Mouse (Mus musculus) heart, postnatal 0 days (tissue): ENCODE data around the gene Hadha. TPM values are rescaled to one million over a fixed set of nuclear protein-coding genes. Genes with fewer than 3 reads are reported as not detected.

Source experiments
- ATAC-seq: fragments of 200-750 bp; cut with Nextera tagmentation; 2 replicates; pipeline ENCODE4 v1.8.0; 2017; ENCODE audit warnings: low read depth, moderate number of reproducible peaks, moderate library complexity; ENCODE audit not compliant: insufficient read depth
- DNase-seq: peaks from one replicate; pipeline ENCODE4 v3.0.0-alpha.2; 2016; ENCODE audit warnings: low spot score
- H3K27ac ChIP-seq: fragments of 300-500 bp; sonication (generic); 2 replicates; pipeline ENCODE4 v1.5.1; 2014; ENCODE audit warnings: low read depth, mild to moderate bottlenecking
- H3K27me3 ChIP-seq: fragments of 300-500 bp; sonication (generic); 2 replicates; pipeline ENCODE4 v1.6.1; 2014; ENCODE audit warnings: low read length, mixed read lengths; ENCODE audit not compliant: control insufficient read depth, insufficient read depth
- H3K36me3 ChIP-seq: fragments of 300-500 bp; sonication (generic); replicated peaks from 2 replicates; pipeline ENCODE4 v1.6.1; 2014; ENCODE audit warnings: low read length, mixed read lengths; ENCODE audit not compliant: control insufficient read depth, insufficient read depth
- H3K4me1 ChIP-seq: fragments of 300-500 bp; sonication (generic); 2 replicates; pipeline ENCODE4 v1.6.1; 2014; ENCODE audit warnings: antibody characterized with exemption; ENCODE audit not compliant: control insufficient read depth, insufficient read depth
- H3K4me2 ChIP-seq: fragments of 300-500 bp; sonication (generic); 2 replicates; pipeline ENCODE4 v1.6.1; 2014; ENCODE audit warnings: low read depth, mild to moderate bottlenecking, low read length, moderate library complexity
- H3K4me3 ChIP-seq: fragments of 300-500 bp; sonication (generic); 2 replicates; pipeline ENCODE4 v1.5.1; 2014; ENCODE audit warnings: low read depth, low read length
- H3K9ac ChIP-seq: fragments of 300-500 bp; sonication (generic); replicated peaks from 2 replicates; pipeline ENCODE4 v1.6.1; 2014; ENCODE audit warnings: low read depth, low read length, mixed read lengths
- H3K9me3 ChIP-seq: fragments of 300-500 bp; sonication (generic); replicated peaks from 2 replicates; pipeline ENCODE4 v1.6.1; 2016; ENCODE audit warnings: low read length; ENCODE audit not compliant: control insufficient read depth
- CTCF ChIP-seq: IDR thresholded peaks from 2 replicates; pipeline ENCODE4 v1.5.1; 2016; ENCODE audit warnings: antibody characterized with exemption, control low read depth, low read depth
- EP300 ChIP-seq: IDR thresholded peaks from 2 replicates; pipeline ENCODE4 v1.6.1; 2016; ENCODE audit warnings: antibody characterized with exemption, low read depth
- WGBS: fragments of 180-500 bp; shearing (Covaris S2); extraction: QIAGEN DNeasy Blood & Tissue Kit; methylation state at CpG from one replicate; pipeline ENCODE4 v1.1.7; 2014; 5-methylcytosine and 5-hydroxymethylcytosine counted together
- polyA plus RNA-seq: library from polyadenylated mRNA; unstranded; fragments of >200 nt; fragmentation: Nextera tagmentation; extraction: Ambion mirVana; gene quantifications from 2 replicates; pipeline ENCODE4 v1.2.1, GENCODE M21; 2015
- total RNA-seq: library from RNA; depleted of rRNA; stranded (reverse); fragments of >200 nt; gene quantifications from 2 replicates; pipeline ENCODE4 v1.2.3, GENCODE M21; 2014; ENCODE audit warnings: low replicate concordance

Gene Hadha
- total and polyA plus RNA-seq, 2 experiments from 2014 or later = 497 to 722 TPM

- Histone ChIP-seq H3K4me3 (no peak overlapping the region), H3K9me3 (no peaks in the 10 kb centered on the region), H3K36me3 (no peaks in the 10 kb centered on the region), H3K27me3 (no peaks in the 10 kb centered on the region), H3K9ac (no peak overlapping the region), H3K4me1 (no peaks in the 10 kb centered on the region), H3K4me2 (no peak overlapping the region), H3K27ac (no peak overlapping the region)
- ATAC-seq (no peak), DNase-seq (no peak)
- WGBS = 91% methylated on average over 1 of the region's 1 CpGs
- TF ChIP-seq EP300 (no peak), CTCF (no peak)
These were observed 56.7 kb downstream of the Hadha start for GRCm38 (mm10) chr5:30098260-30098659.

- ATAC-seq (no peak), DNase-seq (no peak)
- H3K36me3 ChIP-seq = no peaks in the 10 kb centered on the region
- 64% methylated on average over 6 of the region's 6 CpGs for WGBS
- no peak overlapping the region for H3K4me3 ChIP-seq
- H3K9me3 ChIP-seq = no peaks in the 10 kb centered on the region
- no peak overlapping the region for H3K9ac ChIP-seq
- no peak overlapping the region for H3K4me2 ChIP-seq
- TF ChIP-seq EP300 (no peak), CTCF (no peak)
- no peak overlapping the region for H3K27ac ChIP-seq
- no peaks in the 10 kb centered on the region for H3K27me3 ChIP-seq
- no peaks in the 10 kb centered on the region for H3K4me1 ChIP-seq
These were observed 59.2 kb downstream of the Hadha start for GRCm38 (mm10) chr5:30095731-30096130.

GRCm38 (mm10) chr5:30094399-30094798 is 60.6 kb downstream of the Hadha start:
- H3K4me2 ChIP-seq = no peak overlapping the region
- no peaks in the 10 kb centered on the region for H3K4me1 ChIP-seq
- no peak for TF ChIP-seq CTCF
- TF ChIP-seq EP300 = no peak
- H3K36me3 ChIP-seq = no peaks in the 10 kb centered on the region
- 62% methylated on average over 2 of the region's 2 CpGs for WGBS
- H3K9me3 ChIP-seq = no peaks in the 10 kb centered on the region
- DNase-seq (no peak), ATAC-seq (no peak)
- H3K9ac ChIP-seq = no peak overlapping the region
- H3K27ac ChIP-seq = no peak overlapping the region
- H3K27me3 ChIP-seq = no peaks in the 10 kb centered on the region
- no peak overlapping the region for H3K4me3 ChIP-seq

- no peaks in the 10 kb centered on the region for H3K27me3 ChIP-seq
- 46% methylated on average over 13 of the region's 13 CpGs for WGBS
- DNase-seq (no peak), ATAC-seq (no peak)
- no peak overlapping the region for H3K9ac ChIP-seq
- no peaks in the 10 kb centered on the region for H3K36me3 ChIP-seq
- H3K4me2 ChIP-seq = no peak overlapping the region
- TF ChIP-seq EP300 (no peak), CTCF (no peak)
- H3K27ac ChIP-seq = no peak overlapping the region
- H3K9me3 ChIP-seq = no peaks in the 10 kb centered on the region
- H3K4me3 ChIP-seq = no peak overlapping the region
- H3K4me1 ChIP-seq = no peaks in the 10 kb centered on the region
These were observed 62.3 kb downstream of the Hadha start for GRCm38 (mm10) chr5:30092701-30093100.

GRCm38 (mm10) chr5:30072825-30073821 is 81.8 kb downstream of the Hadha start, which contains the start of gene Tyms:
TSS of gene Tyms (minus strand) at chr5:30073617.
- no peaks in the 10 kb centered on the region for H3K9me3 ChIP-seq
- under 1% methylated on average over 45 of the region's 45 CpGs for WGBS
- peaks cover 18% of the 10 kb centered on the region; the same call in 1 of the 2 replicates for H3K36me3 ChIP-seq
- TF ChIP-seq CTCF (no peak), EP300 (no peak)
- H3K27me3 ChIP-seq = no peaks in the 10 kb centered on the region
- peak; percentile 76 for DNase-seq
- peak; percentile 93 for ATAC-seq
- peak within 1 kb of the TSS; percentile 71 for H3K4me3 ChIP-seq
- peak within 1 kb of the TSS; percentile 74 for H3K27ac ChIP-seq
- H3K9ac ChIP-seq = peak within 1 kb of the TSS; percentile 67
- H3K4me2 ChIP-seq = peak within 1 kb of the TSS; percentile 95
- H3K4me1 ChIP-seq = 0 out of 2 replicates have a peak, but pooled peaks cover 12% of the 10 kb centered on the region
